Mouse (Mus musculus) ovary, postnatal 10 days (tissue): Measurements from ENCODE around the gene Ccdc77.

ENCODE experiments used
- DNase-seq: peaks from one replicate; pipeline ENCODE4 v3.0.0; 2022; ENCODE audit warnings: low spot score

Gene Ccdc77

DNA sequence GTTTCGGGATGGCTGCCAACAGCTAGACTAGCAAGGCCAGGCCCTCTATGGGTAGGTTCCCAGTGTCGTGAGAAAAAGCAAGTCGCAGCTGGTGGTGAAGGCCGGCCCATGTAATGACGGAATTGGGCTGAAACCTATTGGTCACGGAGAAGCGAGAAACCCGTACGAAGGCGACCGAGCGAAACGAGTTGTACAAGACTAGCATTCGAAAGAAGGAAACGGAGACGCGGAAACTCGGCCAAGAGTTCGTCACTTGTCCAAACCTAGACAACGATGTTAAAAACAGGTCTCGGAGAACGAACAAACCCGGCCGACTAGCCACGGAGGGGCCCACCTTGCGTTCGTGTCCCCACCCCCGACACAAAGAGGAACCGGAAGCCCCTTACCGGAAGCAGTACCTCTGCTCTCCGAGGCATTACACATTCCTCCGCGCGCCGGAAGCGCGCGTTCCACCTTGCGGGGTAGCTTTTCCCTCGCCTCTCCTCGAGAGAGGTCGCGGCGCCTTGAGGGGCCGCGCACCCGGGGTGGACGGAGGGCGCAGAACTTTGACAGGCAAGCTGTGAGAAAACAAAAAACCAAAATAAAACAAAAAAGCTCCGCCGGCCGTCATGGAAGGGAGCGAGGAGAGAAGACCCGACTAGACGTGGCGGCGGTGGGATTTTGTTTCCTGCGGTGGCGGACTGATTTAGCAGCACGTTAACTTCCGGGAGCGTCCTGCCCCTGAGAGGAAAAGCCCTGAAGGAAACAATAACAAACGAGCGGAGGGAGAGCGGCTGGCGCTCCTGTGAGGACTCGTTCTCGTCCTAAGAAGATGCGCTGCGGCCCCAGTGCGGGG lies at the start of gene Ccdc77, which contains the start of gene Kdm5a:
Ccdc77 (minus strand) TSS at position 687 of the 835 bp plus-strand sequence.
Kdm5a (plus strand) TSS at position 437 of the 835 bp plus-strand sequence.
- DNase-seq: peak; percentile 92

DNA sequence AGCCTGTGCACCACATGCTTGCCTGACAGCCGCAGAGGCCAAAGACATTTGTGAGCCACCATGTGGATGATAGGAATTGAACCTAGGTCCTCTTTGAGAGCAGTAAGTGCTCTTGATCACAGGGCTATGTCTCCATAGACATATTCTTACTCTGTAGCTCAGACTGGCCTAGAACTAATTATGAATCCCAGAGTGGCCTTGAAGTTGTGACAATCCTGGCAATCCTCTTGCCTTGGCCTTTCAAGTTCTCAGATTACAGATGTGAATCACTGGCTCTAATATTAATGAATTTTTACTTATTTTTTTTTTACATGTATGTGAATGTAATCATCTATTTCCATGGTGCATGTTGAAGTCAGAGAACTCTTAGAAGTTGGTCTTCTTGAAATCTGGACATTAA lies 39.8 kb upstream of the Ccdc77 start:
- no peak for DNase-seq

DNA sequence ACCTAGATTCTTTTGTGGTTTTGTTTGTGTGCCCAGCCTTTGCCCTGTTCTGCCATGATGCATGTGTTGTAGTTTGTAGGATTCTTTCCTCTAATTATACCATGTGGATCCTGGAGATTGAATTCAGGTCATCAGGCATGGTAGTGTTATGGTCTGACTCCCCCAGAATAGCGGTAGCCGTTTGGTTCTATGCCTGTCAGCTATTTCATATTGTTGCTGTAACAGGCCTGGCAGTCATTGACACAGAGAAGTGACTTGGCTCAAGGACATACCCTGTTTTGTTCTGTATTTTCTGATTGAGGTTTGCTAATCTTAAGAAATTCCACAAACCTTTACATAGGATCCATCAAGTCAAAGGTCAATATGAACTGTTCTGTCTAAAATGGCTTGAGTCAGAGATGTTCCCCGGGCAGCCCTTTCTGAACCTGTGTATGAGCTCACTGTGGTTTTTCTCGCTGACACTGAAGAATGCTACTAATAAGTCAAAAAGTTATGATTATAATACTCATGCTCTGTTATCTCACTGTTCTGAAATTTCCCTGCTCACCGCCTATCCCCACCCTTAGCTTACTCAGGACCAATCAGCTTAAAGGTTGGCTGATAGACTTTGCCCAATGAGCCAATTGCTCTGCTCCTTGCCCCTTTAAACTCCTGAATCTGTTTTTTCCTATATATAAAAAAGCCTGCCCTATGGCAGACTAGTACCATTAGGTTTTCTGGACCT lies 31.6 kb upstream of the Ccdc77 start:
- no peak for DNase-seq

DNA sequence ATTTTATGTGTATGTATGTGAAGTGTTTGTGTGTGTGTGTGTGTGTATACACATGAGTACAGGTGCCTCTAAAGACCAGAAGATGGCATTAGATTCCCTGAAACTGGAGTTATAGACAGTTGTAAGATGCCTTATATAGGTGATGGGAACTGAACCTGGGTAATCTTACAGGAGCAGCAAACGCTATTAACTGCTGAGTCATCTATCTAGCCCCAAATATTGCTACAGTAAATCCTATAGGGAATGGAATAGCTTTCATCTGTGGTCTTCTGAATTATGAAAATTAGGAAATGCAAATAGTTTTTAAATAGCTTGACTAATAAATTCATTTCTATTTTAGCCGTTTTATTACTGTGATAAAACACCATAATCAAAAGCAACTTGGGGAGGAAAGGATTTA lies 28.6 kb upstream of the Ccdc77 start:
- no peak for DNase-seq

DNA sequence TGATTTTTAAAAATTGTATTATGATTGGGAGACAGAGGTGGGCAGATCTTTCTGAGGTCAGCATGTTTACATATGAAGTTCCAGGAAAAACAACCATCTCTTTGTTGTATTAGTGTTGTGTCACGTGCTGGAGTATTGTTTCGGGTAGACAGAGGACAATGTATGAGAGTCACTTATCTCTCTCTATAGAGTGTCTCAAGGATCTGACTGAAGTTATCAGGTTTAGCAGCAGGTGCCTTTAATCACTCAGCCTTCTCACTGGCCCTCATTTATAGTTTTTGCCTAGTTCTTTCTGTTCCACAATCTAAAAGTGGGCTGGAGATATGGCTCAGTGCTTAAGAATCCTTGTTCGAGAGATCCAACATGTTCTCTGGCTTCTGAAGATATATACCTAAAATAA lies 25.9 kb upstream of the Ccdc77 start:
- DNase-seq: no peak

DNA sequence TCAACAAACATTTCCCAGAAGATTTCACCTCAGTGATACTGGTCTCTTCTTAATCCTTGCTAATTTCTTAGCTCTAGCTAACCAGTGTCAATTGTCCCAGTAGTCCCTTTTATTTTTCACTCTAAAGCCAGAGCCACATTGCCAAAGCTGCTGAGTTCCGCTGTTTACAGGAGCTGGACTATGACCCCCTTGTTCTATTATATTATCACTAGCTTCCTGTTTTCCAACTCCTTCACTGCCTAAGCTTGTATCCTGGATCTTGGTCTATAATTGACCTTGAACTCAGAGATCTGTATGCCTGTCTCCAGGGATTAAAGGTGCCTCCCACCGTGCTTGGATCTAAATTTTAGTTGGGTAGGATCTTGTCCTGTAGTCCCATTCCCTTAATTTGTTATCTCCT lies 12.6 kb upstream of the Ccdc77 start:
- DNase-seq: no peak

DNA sequence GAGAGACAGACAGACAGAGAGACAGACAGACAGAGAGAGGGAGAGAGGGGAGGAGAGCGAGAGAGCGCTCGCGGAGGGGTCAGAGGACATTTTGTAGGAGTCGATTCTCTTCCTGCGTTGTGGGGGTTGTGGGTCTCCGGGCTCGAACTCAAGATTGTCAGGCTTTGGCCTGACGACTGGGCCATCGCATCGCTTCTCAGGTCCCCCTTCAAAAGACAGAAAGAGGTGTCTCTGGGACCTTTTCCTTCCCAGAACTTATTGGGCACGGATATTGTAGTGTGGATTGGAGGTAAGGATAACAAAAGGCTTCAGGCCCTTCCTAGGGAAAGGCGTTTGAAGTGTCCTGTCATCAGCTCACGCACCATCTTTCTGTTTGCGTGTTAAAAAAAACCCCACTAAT lies 877 bp upstream of the Ccdc77 start:
- no peak for DNase-seq

DNA sequence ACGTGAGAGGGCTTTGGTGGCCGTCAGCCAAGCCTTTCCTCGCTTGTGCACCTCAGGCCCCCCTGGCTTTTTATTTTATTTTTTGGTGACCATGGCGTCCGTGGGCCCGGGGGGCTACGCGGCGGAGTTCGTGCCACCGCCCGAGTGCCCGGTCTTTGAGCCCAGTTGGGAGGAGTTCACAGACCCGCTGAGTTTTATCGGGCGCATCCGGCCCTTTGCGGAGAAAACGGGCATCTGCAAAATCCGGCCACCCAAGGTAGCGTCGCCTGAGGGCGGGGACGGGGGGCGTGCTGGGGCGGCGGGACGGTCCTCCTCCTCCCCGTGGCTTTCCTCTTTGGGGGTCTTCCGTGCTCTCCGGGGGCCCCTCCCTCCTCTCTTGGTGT lies 340 bp upstream of the Ccdc77 start:
- no peak for DNase-seq

DNA sequence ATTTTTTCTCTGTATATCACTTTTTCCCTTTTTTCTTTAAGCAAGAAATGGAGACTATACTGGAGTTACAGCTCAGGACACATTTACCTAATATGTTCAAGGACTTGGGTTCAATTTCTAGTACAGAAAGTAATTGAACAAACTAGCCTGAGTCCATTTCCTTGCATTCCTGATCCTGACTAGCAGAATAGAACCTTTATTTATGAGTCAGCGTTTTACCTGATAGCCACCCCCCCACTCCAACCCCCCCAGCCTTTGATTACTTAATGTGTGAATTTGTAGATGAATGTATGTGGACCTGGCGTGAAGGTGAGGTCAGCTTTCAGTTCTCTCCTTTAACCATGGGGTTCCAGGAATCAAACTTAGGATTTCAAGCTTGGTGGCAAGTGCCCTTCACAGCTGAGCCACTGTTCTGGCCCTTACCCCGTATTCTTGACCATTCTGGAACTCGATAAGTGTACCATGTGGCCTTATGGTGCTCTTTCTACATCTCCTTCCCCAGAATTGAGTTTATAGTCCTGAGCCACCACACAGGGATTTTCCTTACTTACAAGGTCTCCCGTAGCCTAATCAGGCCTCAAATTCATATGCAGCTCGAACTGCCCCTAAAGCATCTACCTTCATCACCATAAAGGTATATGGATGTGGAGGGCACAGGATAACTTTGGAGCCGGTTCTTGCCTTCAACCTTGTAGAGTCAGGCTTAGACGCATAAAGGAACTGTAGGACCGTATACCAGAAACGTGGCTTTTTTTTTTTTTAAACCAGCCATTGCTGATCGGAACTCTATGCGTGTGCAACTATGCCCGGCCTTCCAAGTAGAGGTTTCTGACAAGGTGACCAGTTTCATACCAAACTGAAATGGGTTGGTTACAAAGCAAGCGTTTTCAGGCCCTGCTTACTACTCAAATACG lies 1.1 kb downstream of the Ccdc77 start:
- DNase-seq: no peak

DNA sequence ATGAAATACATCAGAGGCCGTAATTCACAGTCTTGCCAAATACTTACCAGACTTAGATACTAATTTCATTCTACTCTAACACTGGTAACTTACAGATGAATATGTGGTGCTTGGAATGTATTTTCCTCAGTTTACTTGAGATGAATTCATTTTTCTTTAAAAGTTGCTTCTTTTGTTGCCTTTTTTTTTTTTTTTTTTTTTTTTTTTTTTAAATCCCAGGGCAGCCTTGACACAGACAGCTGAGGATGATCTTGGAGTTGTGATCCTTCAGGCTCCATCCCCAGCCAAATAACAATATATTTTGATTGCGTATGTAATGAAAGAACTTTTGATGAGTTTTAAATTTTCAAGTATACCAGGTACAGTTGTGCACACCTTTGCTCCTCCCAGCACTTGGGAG lies 2.0 kb downstream of the Ccdc77 start:
- no peak for DNase-seq

DNA sequence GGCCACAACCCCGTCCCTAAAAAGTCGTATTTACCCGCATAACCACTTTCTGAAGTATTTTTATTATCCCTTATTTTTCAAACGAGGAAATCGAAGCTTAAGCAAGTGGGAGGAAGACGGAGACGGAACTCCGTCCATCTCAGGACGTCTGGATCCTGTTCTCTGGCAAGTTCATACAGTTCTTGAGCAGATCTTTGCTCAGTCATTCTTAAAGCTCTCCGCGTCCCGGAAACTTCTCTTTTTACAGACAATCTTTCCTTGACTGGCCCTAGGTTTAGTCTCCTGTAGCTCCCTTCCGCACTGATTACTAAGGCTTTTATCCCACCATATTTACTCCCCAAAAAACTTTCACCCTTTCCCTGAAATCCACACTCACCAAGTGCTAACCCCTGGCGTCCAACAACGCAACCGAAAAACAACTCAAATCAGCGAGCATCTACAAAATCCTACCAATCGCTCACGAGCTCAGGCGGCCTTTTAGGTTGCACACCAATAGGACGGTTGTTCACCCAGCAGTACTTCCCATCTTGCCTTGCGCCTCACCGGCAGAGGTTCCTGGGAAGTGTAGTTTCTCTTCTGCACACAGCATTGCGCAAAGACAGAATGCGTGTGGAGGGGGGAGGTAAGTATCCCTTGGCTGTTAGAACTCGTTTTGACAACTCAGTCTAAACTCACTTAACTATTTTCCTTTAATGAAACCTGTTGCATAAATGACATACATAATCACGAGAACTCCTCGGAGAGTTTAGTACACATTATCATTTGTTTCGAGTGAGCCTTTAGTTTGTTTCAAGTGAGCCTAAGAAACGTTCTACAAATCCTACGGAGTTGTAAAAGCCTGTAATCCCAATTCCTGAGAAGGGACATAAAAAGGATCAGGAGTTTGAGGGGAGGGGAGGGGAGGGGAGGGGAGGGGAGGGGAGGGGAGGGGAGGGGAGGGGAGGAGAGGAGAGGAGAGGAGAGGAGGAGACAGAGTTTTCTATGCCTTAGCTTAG lies 6.9 kb downstream of the Ccdc77 start:
- peak; percentile 42 for DNase-seq

DNA sequence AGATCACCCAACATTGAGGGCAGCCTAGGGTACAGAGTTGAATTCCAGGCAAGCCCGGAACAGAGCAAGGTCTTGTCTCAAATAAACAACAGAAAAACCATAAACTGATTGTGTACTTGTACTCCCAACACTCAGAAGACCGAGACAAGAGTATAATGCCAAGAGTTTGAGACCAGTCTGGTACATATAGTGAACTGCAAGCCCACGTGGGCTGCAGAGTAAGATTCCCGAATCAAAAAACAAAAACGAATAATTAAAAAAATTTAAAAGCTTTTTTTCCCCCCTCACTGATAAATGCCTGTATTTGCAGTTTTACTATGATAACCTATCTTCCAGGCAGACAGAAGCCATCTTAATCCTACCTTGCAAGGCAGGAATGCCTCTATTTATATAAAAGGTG lies 7.7 kb downstream of the Ccdc77 start:
- no peak for DNase-seq

DNA sequence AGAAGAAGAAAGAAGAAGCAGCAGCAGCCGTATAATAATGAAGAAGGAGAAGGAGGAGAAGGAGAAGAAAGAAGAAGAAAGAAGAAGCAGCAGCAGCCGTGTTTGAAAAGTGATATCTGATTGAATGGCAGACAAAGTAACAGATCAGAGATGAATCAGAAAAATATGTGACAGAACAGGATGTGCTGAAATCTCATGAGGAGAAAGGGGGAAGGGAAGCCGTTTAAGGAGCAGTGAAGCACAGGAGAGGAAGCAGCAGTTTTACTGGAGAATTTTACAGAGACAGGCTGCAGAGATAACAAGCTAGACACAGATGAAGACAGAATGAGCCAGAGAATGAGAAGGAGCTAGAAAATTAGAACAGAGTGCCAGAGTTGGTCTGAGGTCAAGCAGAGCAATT lies 15.2 kb downstream of the Ccdc77 start:
- DNase-seq: no peak

DNA sequence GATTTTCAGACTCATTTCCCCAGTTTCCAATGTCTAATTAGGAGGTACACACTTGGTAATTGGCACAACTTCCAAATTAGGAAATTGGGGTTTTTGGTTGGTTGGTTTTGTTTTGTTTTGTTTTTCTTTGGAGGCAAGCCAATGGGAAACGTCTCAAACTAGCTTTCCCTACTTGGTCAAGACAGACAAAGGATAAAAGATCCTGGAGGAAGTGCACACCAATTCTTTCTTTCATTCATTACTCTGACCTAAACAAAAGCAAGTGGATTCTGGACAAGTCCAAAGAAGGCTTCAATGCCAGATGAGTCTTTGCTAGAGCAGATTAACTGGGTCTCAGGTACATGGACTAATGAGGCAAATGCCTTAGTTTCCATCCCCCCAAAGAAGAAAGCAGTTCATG lies 20.2 kb downstream of the Ccdc77 start:
- DNase-seq: no peak

DNA sequence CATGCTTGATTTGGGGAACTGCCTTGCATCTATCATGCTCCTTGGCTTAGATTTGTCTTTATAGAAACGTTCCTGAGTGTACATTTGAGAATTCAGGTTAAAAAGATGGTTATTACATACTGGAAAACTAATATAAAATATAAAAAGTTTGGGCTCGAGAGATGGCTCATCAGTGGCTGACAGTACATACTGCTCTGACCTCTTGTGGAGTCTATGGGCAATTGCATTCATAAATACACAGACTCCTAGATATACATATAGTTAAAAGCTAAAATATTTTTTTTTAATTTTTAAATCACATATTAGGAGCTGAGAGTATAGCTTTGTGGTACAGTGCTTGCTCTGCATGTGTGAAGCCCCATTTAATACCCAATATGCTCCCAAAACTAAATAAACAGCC lies 31.8 kb downstream of the Ccdc77 start:
- DNase-seq: no peak

DNA sequence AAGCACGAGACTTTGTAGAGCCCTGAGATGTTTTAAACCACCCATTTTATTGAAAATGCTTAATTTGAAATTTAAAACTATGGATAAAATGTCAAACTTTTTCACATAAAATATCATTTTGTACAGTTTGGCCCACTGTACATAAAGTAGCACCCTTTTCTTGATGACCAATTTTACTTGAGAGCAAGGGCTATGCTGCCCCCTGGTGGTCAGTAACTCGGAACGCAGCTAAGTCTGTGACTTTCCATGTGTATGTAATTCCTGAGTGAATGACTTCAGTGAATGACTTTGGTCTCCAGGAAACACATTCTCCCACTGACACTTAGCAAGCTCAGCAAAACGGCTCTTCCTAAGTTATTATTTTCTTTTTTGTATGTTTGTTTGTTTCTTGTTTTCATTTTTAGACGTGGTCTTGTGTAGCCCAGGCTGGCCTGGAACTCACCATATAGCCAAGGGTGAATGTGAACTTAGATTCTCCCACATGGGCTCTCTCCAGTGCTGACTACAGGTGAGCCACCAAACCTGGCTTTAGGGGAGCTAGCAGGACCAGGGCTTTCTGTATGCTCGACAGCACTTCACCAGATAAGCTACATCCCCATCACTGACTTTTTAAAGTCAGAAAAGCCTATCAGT lies 39.8 kb downstream of the Ccdc77 start:
- DNase-seq: peak; percentile 19

DNA sequence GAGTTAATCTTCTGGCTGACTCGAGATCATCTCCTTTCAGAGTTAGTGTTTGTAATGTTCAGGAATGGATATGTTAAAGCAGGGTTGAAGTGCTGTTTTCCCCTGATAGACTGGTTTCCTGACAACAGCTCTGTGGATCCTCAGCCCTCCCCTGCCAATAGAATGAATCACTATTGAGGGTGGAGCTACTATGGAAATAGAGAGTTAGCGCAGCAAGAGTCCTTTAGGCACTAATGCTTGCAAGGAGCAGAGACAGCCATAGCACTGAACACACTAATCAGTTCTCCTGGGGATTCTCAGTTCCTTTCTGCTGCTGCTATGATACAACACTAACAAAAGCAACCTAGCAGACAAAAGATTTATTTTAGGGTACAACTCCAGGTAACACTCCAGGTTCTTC lies 43.8 kb downstream of the Ccdc77 start:
- no peak for DNase-seq

DNA sequence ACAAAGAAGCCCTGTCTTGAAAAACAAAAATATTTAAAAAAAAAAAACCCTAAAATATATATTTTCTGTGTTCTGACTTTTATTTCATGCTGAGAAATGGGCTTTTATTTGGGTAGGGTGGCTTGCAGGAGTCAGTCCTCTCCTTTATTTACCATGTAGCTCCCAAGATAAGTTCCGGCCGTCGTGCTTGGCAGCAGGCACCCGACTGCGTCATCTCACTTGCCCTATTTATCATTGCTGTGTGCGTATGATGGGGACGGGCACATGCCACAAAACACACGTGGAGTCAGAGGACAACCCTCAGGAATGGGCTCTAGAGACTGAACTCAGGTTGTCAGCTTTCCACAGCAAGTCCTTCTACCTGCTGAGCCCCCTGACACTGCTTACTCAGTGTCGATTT lies 45.0 kb downstream of the Ccdc77 start:
- no peak for DNase-seq

DNA sequence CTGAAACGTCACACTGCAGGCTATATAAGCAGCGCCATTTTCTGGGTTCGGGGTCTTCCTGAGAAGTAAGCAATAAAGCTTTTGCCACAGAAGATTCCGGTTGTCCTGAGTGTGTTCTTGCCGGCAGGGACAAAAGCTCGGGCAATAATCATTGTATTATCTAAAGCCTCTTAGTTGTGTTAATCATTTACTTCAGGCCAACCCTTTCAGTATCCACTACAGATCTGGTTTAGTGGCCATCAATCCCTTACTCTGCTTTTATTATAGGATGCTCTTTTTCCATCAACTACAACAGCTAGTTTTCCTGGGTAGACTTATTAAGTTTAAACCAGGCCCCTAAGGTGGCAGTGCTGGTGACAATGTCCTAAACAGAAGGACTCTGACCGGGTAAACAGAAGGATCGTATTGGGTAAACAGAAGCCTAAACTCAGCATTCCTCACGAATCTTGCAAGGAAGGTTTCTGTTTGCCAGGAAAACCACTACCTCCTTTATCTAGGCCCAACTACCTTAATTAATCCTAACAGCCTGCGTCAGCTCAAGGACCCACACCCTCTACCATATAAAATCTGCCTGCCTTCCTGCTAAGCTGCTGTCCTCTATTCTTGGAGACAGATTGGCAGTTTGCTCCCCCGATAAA lies 45.8 kb downstream of the Ccdc77 start:
- DNase-seq: no peak

DNA sequence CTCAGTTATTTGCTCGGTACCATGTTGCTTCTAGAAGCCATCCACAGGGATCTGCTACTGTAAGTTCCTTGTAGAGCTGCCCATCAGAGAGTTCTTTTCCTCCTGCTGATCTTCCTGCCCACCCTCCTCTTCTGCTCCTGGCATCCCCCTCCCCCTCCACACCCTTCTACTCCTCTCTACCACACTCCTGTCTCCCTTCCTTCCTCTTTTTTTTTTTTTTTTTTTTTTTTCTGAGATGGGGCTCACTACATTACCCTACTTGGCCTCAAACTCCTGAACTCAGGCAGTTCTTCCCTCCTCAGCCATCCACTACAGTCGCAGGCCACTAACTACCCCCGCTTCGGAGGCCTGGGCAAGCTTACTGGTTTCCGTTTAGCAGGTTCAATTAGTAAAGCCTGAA lies 51.7 kb downstream of the Ccdc77 start:
- no peak for DNase-seq
